Mouse (Mus musculus): Measurements from ENCODE around the gene Wrap73. TPM values are rescaled to one million over a fixed set of nuclear protein-coding genes. Genes with fewer than 3 reads are reported as not detected.

Wrap73 gene
- polyA plus RNA-seq, 1 experiment from 2014 or later, result 43.5 TPM

- no peak overlapping the region for H3K4me2 ChIP-seq (ENCODE audit: low read length)
- no peak for ATAC-seq
- no peaks in the 10 kb centered on the region for H3K36me3 ChIP-seq (ENCODE audit: control insufficient read depth, insufficient read depth, low read length)
- no peak overlapping the region for H3K9ac ChIP-seq (ENCODE audit: low read depth, low read length)
- no peak overlapping the region for H3K4me3 ChIP-seq (ENCODE audit: low read depth, low read length)
- 73% methylated on average over 3 of the region's 3 CpGs for WGBS
- no peaks in the 10 kb centered on the region for H3K4me1 ChIP-seq (ENCODE audit: control insufficient read depth, insufficient read depth, low read length)
- H3K27me3 ChIP-seq (ENCODE audit: control insufficient read depth, insufficient read depth, low read depth, low read length), result peaks cover 3% of the 10 kb centered on the region; the same call in 1 of the 2 replicates
- H3K9me3 ChIP-seq (replicated peaks; ENCODE audit: control insufficient read depth, low read length, poor library complexity, severe bottlenecking), result no peaks in the 10 kb centered on the region
- H3K27ac ChIP-seq (ENCODE audit: low read length), result no peak overlapping the region
Measured at GRCm38 (mm10) chr4:154127273-154127672, 14.9 kb upstream of the Wrap73 start.

GRCm38 (mm10) chr4:154129950-154130349 is 12.2 kb upstream of the Wrap73 start:
- no peak overlapping the region for H3K4me2 ChIP-seq (ENCODE audit: low read length)
- H3K9ac ChIP-seq (ENCODE audit: low read depth, low read length), result no peak overlapping the region
- H3K27ac ChIP-seq (ENCODE audit: low read length), result no peak overlapping the region
- H3K9me3 ChIP-seq (replicated peaks; ENCODE audit: control insufficient read depth, low read length, poor library complexity, severe bottlenecking), result no peaks in the 10 kb centered on the region
- no peak overlapping the region for H3K4me3 ChIP-seq (ENCODE audit: low read depth, low read length)
- no peak for ATAC-seq
- H3K4me1 ChIP-seq (ENCODE audit: control insufficient read depth, insufficient read depth, low read length), result no peaks in the 10 kb centered on the region
- no peaks in the 10 kb centered on the region for H3K36me3 ChIP-seq (ENCODE audit: control insufficient read depth, insufficient read depth, low read length)
- H3K27me3 ChIP-seq (ENCODE audit: control insufficient read depth, insufficient read depth, low read depth, low read length), result peaks cover 7% of the 10 kb centered on the region; the same call in 1 of the 2 replicates

DNA sequence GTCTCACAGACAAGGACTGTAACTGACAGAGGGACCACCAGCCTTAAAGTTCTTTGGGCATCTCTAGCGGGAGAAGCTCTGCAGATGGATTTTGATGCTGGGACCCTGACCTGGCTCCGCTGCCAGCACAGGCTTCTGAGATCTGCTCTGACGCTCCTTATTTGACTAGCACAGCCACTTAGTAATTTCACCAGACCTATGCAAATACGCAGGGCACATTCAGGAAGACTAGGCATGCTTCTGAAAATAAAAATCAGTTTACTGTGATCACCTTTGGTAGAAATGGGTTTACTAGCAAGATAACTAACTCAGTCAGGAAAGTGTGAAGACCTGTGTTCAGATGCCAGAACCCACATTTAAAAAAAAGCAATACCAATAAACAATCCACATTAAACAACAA is 10.3 kb upstream of the Wrap73 start:
- H3K27me3 ChIP-seq (ENCODE audit: control insufficient read depth, insufficient read depth, low read depth, low read length), result peaks cover 21% of the 10 kb centered on the region
- H3K4me1 ChIP-seq (ENCODE audit: control insufficient read depth, insufficient read depth, low read length), result no peaks in the 10 kb centered on the region
- no peak overlapping the region for H3K4me3 ChIP-seq (ENCODE audit: low read depth, low read length)
- H3K4me2 ChIP-seq (ENCODE audit: low read length), result no peak overlapping the region
- no peak overlapping the region for H3K9ac ChIP-seq (ENCODE audit: low read depth, low read length)
- no peaks in the 10 kb centered on the region for H3K9me3 ChIP-seq (replicated peaks; ENCODE audit: control insufficient read depth, low read length, poor library complexity, severe bottlenecking)
- H3K27ac ChIP-seq (ENCODE audit: low read length), result no peak overlapping the region
- WGBS, result 82% methylated on average over 4 of the region's 4 CpGs
- H3K36me3 ChIP-seq (ENCODE audit: control insufficient read depth, insufficient read depth, low read length), result no peaks in the 10 kb centered on the region
- no peak for ATAC-seq

GRCm38 (mm10) chr4:154134803-154135202 is 7.4 kb upstream of the Wrap73 start:
- no peaks in the 10 kb centered on the region for H3K36me3 ChIP-seq (ENCODE audit: control insufficient read depth, insufficient read depth, low read length)
- no peaks in the 10 kb centered on the region for H3K9me3 ChIP-seq (replicated peaks; ENCODE audit: control insufficient read depth, low read length, poor library complexity, severe bottlenecking)
- H3K27me3 ChIP-seq (ENCODE audit: control insufficient read depth, insufficient read depth, low read depth, low read length), result peaks cover 39% of the 10 kb centered on the region
- peaks cover 6% of the 10 kb centered on the region for H3K4me1 ChIP-seq (ENCODE audit: control insufficient read depth, insufficient read depth, low read length)
- H3K4me3 ChIP-seq (ENCODE audit: low read depth, low read length), result no peak overlapping the region
- no peak overlapping the region for H3K27ac ChIP-seq (ENCODE audit: low read length)
- WGBS, result 68% methylated on average over 4 of the region's 4 CpGs
- H3K4me2 ChIP-seq (ENCODE audit: low read length), result no peak overlapping the region
- no peak overlapping the region for H3K9ac ChIP-seq (ENCODE audit: low read depth, low read length)
- ATAC-seq, result no peak

DNA sequence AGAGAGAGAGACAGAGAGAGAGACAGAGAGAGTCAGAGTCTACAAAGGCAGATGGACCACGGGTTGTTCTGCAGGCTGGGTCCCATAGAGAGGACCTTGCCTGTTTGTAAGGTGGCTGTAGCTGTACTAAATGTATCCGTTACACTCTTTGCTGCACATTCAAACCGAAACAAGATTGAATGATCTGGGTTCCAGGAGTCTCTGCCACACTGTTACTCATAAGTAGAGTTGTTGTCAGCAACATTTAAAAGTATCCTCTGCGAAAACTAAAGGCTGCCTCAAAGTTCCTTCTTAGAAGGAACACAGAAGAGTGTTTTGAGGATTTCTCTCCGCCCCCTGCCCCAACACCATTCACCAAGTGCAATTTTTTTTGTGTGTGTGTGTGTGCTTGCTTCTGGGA is 5.0 kb upstream of the Wrap73 start:
- Histone ChIP-seq H3K9me3 (replicated peaks; ENCODE audit: control insufficient read depth, low read length, poor library complexity, severe bottlenecking) (no peaks in the 10 kb centered on the region), H3K4me3 (ENCODE audit: low read depth, low read length) (no peak overlapping the region), H3K4me1 (ENCODE audit: control insufficient read depth, insufficient read depth, low read length) (peaks cover 21% of the 10 kb centered on the region), H3K27ac (ENCODE audit: low read length) (no peak overlapping the region), H3K36me3 (ENCODE audit: control insufficient read depth, insufficient read depth, low read length) (no peaks in the 10 kb centered on the region), H3K4me2 (ENCODE audit: low read length) (no peak overlapping the region), H3K27me3 (ENCODE audit: control insufficient read depth, insufficient read depth, low read depth, low read length) (peaks cover 43% of the 10 kb centered on the region), H3K9ac (ENCODE audit: low read depth, low read length) (no peak overlapping the region)
- no peak for ATAC-seq
- 75% methylated on average over 5 of the region's 5 CpGs for WGBS

- no peak for ATAC-seq
- peak overlapping the region; percentile 45 for H3K4me3 ChIP-seq (ENCODE audit: low read depth, low read length)
- no peaks in the 10 kb centered on the region for H3K9me3 ChIP-seq (replicated peaks; ENCODE audit: control insufficient read depth, low read length, poor library complexity, severe bottlenecking)
- WGBS, result under 1% methylated on average over 54 of the region's 59 CpGs
- H3K27me3 ChIP-seq (ENCODE audit: control insufficient read depth, insufficient read depth, low read depth, low read length), result peaks cover 42% of the 10 kb centered on the region
- H3K4me2 ChIP-seq (ENCODE audit: low read length), result peak overlapping the region; percentile 68
- no peaks in the 10 kb centered on the region for H3K36me3 ChIP-seq (ENCODE audit: control insufficient read depth, insufficient read depth, low read length)
- no peak overlapping the region for H3K27ac ChIP-seq (ENCODE audit: low read length)
- H3K4me1 ChIP-seq (ENCODE audit: control insufficient read depth, insufficient read depth, low read length), result peaks cover 29% of the 10 kb centered on the region
- H3K9ac ChIP-seq (ENCODE audit: low read depth, low read length), result peak overlapping the region; percentile 56
Measured at GRCm38 (mm10) chr4:154139671-154140181, 2.4 kb upstream of the Wrap73 start.

- H3K27me3 ChIP-seq (ENCODE audit: control insufficient read depth, insufficient read depth, low read depth, low read length), result peaks cover 39% of the 10 kb centered on the region
Measured at GRCm38 (mm10) chr4:154140182-154140212, 2.2 kb upstream of the Wrap73 start, which contains the start of gene Trp73. Trp73 (minus strand) TSS chr4:154140208.

DNA sequence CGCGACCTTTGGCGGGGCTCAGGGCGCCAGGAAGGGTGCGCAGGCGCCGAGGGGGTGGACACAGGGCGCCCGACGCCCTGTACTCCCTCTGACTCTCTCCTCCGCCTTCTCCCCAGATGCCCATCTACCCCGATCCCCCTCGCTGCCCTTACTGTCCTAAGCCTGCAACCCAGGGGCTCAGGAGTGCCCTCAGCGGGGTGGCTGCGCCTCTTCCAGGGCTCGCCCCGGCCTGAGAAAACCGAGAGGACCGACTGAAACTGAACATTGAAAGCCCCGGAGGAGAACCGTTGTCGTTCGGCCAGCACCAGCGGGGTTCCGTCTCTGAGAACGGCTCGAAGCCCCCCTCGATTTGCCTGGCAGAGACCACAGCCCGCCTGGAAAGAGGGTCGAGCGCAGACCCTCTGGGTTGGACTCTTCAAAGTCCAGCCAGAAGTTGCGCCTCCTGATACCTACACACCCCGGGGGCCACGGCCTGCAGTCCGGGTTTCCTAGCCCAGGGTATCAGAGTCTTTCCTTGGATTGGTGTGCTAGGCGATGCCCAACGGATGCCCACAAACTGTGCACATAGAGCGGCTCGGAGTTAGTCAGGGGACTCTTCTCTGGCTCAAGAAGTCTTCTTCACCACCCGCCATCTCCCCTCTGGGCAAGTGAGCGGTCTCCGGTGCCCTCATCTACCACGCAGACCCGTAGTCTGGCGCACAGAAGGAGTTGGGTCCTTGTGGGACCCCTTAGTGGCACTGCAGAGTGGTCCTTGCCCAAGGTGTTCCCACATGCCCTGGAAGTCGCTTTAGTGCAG is 1.8 kb upstream of the Wrap73 start:
- H3K9me3 ChIP-seq (replicated peaks; ENCODE audit: control insufficient read depth, low read length, poor library complexity, severe bottlenecking), result no peaks in the 10 kb centered on the region
- H3K27me3 ChIP-seq (ENCODE audit: control insufficient read depth, insufficient read depth, low read depth, low read length), result peaks cover 35% of the 10 kb centered on the region
- peak overlapping the region; percentile 68 for H3K4me2 ChIP-seq (ENCODE audit: low read length)
- peak overlapping the region; percentile 45 for H3K4me3 ChIP-seq (ENCODE audit: low read depth, low read length)
- no peak for ATAC-seq
- no peaks in the 10 kb centered on the region for H3K36me3 ChIP-seq (ENCODE audit: control insufficient read depth, insufficient read depth, low read length)
- H3K9ac ChIP-seq (ENCODE audit: low read depth, low read length), result peak overlapping the region; percentile 56
- no peak overlapping the region for H3K27ac ChIP-seq (ENCODE audit: low read length)
- H3K4me1 ChIP-seq (ENCODE audit: control insufficient read depth, insufficient read depth, low read length), result peaks cover 29% of the 10 kb centered on the region
- 2% methylated on average over 45 of the region's 46 CpGs for WGBS

More at GRCm38 (mm10) chr4:154140182-154140212, 2.2 kb upstream of the Wrap73 start, which contains the start of gene Trp73:
- Histone ChIP-seq H3K27ac (ENCODE audit: low read length) (no peak within 1 kb of the TSS), H3K36me3 (ENCODE audit: control insufficient read depth, insufficient read depth, low read length) (no peaks in the 10 kb centered on the region), H3K4me2 (ENCODE audit: low read length) (peak within 1 kb of the TSS; percentile 68), H3K9ac (ENCODE audit: low read depth, low read length) (peak within 1 kb of the TSS; percentile 56), H3K9me3 (replicated peaks; ENCODE audit: control insufficient read depth, low read length, poor library complexity, severe bottlenecking) (no peaks in the 10 kb centered on the region), H3K4me1 (ENCODE audit: control insufficient read depth, insufficient read depth, low read length) (peaks cover 29% of the 10 kb centered on the region), H3K4me3 (ENCODE audit: low read depth, low read length) (peak within 1 kb of the TSS; percentile 45)
- WGBS, result 4% methylated on average over 4 of the region's 4 CpGs
- ATAC-seq, result no peak

- Histone ChIP-seq H3K9ac (ENCODE audit: low read depth, low read length) (no peak overlapping the region), H3K4me1 (ENCODE audit: control insufficient read depth, insufficient read depth, low read length) (peaks cover 29% of the 10 kb centered on the region), H3K36me3 (ENCODE audit: control insufficient read depth, insufficient read depth, low read length) (0 out of 2 replicates have a peak, but pooled peaks cover 2% of the 10 kb centered on the region), H3K27me3 (ENCODE audit: control insufficient read depth, insufficient read depth, low read depth, low read length) (peaks cover 31% of the 10 kb centered on the region), H3K4me3 (ENCODE audit: low read depth, low read length) (no peak overlapping the region), H3K9me3 (replicated peaks; ENCODE audit: control insufficient read depth, low read length, poor library complexity, severe bottlenecking) (no peaks in the 10 kb centered on the region), H3K4me2 (ENCODE audit: low read length) (peak overlapping the region; percentile 36), H3K27ac (ENCODE audit: low read length) (no peak overlapping the region)
- 1% methylated on average over 42 of the region's 42 CpGs for WGBS
- no peak for ATAC-seq
Measured at GRCm38 (mm10) chr4:154141009-154141867, 934 bp upstream of the Wrap73 start.
